Mouse (Mus musculus): ENCODE data around the gene H2-M10.4. TPM values are rescaled to one million over a fixed set of nuclear protein-coding genes. Genes with fewer than 3 reads are reported as not detected.
"Not testable (repeated sequence)": the region's sequence is repeated elsewhere in the genome, so short reads cannot be mapped to it uniquely, and the experiment has no call there.

Gene H2-M10.4
- polyA plus RNA-seq (2015; fragmentation: Nextera tagmentation; extraction: Ambion mirVana) = not detected in 2 replicates

GRCm38 (mm10) chr17:36462234-36462633 lies at the start of gene H2-M10.4:
Gene H2-M10.4 (minus strand): TSS chr17:36462334.
- WGBS = 95% methylated on average over 7 of the region's 7 CpGs
- no peak within 1 kb of the TSS for H3K4me2 ChIP-seq (replicated peaks)
- H3K36me3 ChIP-seq = no peaks in the 10 kb centered on the region
- H3K27me3 ChIP-seq = no peaks in the 10 kb centered on the region
- H3K27ac ChIP-seq (replicated peaks) = no peak within 1 kb of the TSS
- no peak within 1 kb of the TSS for H3K9ac ChIP-seq (replicated peaks)
- no peak within 1 kb of the TSS for H3K4me3 ChIP-seq
- ATAC-seq (replicated peaks) = no peak
- H3K9me3 ChIP-seq = no peaks in the 10 kb centered on the region
- H3K4me1 ChIP-seq = no peaks in the 10 kb centered on the region

GRCm38 (mm10) chr17:36503910-36504309 lies 41.8 kb upstream of the H2-M10.4 start:
- Histone ChIP-seq H3K36me3 (no peaks in the 10 kb centered on the region), H3K9me3 (no peaks in the 10 kb centered on the region), H3K27me3 (no peaks in the 10 kb centered on the region), H3K4me3 (no peak overlapping the region), H3K4me1 (no peaks in the 10 kb centered on the region), H3K27ac (replicated peaks) (no peak overlapping the region), H3K4me2 (replicated peaks) (no peak overlapping the region), H3K9ac (replicated peaks) (no peak overlapping the region)
- no peak for ATAC-seq (replicated peaks)

- no peak overlapping the region for H3K9ac ChIP-seq (replicated peaks)
- H3K4me3 ChIP-seq = no peak overlapping the region
- 67% methylated on average over 1 of the region's 1 CpGs for WGBS
- H3K27me3 ChIP-seq = no peaks in the 10 kb centered on the region
- no peaks in the 10 kb centered on the region for H3K9me3 ChIP-seq
- ATAC-seq (replicated peaks) = no peak
- no peak overlapping the region for H3K27ac ChIP-seq (replicated peaks)
- H3K4me1 ChIP-seq = no peaks in the 10 kb centered on the region
- no peaks in the 10 kb centered on the region for H3K36me3 ChIP-seq
- no peak overlapping the region for H3K4me2 ChIP-seq (replicated peaks)
Observed at GRCm38 (mm10) chr17:36500435-36500834, 38.3 kb upstream of the H2-M10.4 start.

- not testable (repeated sequence) for H3K27ac ChIP-seq (replicated peaks); H3K36me3 ChIP-seq; H3K4me1 ChIP-seq; H3K9ac ChIP-seq (replicated peaks); H3K27me3 ChIP-seq; H3K4me2 ChIP-seq (replicated peaks); H3K4me3 ChIP-seq; H3K9me3 ChIP-seq; ATAC-seq (replicated peaks)
- 95% methylated on average over 16 of the region's 16 CpGs for WGBS
Observed at GRCm38 (mm10) chr17:36488181-36488580, 26.0 kb upstream of the H2-M10.4 start.

GRCm38 (mm10) chr17:36486687-36487230 lies 24.6 kb upstream of the H2-M10.4 start:
- Histone ChIP-seq H3K27me3 (no peaks in the 10 kb centered on the region), H3K36me3 (no peaks in the 10 kb centered on the region), H3K4me3 (no peak overlapping the region), H3K4me1 (no peaks in the 10 kb centered on the region), H3K4me2 (replicated peaks) (no peak overlapping the region), H3K27ac (replicated peaks) (no peak overlapping the region), H3K9ac (replicated peaks) (no peak overlapping the region), H3K9me3 (no peaks in the 10 kb centered on the region)
- no peak for ATAC-seq (replicated peaks)
- WGBS = 91% methylated on average over 1 of the region's 1 CpGs

GRCm38 (mm10) chr17:36483865-36484264 lies 21.7 kb upstream of the H2-M10.4 start:
- WGBS = 88% methylated on average over 3 of the region's 3 CpGs
- ATAC-seq (replicated peaks) = no peak
- no peaks in the 10 kb centered on the region for H3K27me3 ChIP-seq
- H3K9me3 ChIP-seq = no peaks in the 10 kb centered on the region
- H3K4me3 ChIP-seq = no peak overlapping the region
- no peaks in the 10 kb centered on the region for H3K4me1 ChIP-seq
- H3K27ac ChIP-seq (replicated peaks) = no peak overlapping the region
- H3K4me2 ChIP-seq (replicated peaks) = no peak overlapping the region
- H3K9ac ChIP-seq (replicated peaks) = no peak overlapping the region
- H3K36me3 ChIP-seq = no peaks in the 10 kb centered on the region

GRCm38 (mm10) chr17:36456260-36456659 lies 5.9 kb downstream of the H2-M10.4 start:
- WGBS = 82% methylated on average over 4 of the region's 4 CpGs
- ATAC-seq (replicated peaks) = no peak
- Histone ChIP-seq H3K9ac (replicated peaks) (no peak overlapping the region), H3K36me3 (no peaks in the 10 kb centered on the region), H3K27me3 (no peaks in the 10 kb centered on the region), H3K27ac (replicated peaks) (no peak overlapping the region), H3K4me2 (replicated peaks) (no peak overlapping the region), H3K4me3 (no peak overlapping the region), H3K4me1 (no peaks in the 10 kb centered on the region), H3K9me3 (no peaks in the 10 kb centered on the region)

- Histone ChIP-seq H3K27ac (replicated peaks) (no peak overlapping the region), H3K4me3 (no peak overlapping the region), H3K27me3 (no peaks in the 10 kb centered on the region), H3K9me3 (no peaks in the 10 kb centered on the region), H3K4me2 (replicated peaks) (no peak overlapping the region), H3K36me3 (no peaks in the 10 kb centered on the region), H3K4me1 (no peaks in the 10 kb centered on the region), H3K9ac (replicated peaks) (no peak overlapping the region)
- 76% methylated on average over 2 of the region's 2 CpGs for WGBS
- ATAC-seq (replicated peaks) = no peak
Observed at GRCm38 (mm10) chr17:36431411-36431810, 30.7 kb downstream of the H2-M10.4 start.

- WGBS = 24% methylated on average over 4 of the region's 4 CpGs
- Histone ChIP-seq H3K4me3 (no peak overlapping the region), H3K9me3 (no peaks in the 10 kb centered on the region), H3K4me1 (no peaks in the 10 kb centered on the region), H3K27me3 (no peaks in the 10 kb centered on the region), H3K4me2 (replicated peaks) (no peak overlapping the region), H3K27ac (replicated peaks) (no peak overlapping the region), H3K9ac (replicated peaks) (no peak overlapping the region), H3K36me3 (no peaks in the 10 kb centered on the region)
- peak; percentile 48; the same call in 1 of the 2 replicates for ATAC-seq (replicated peaks)
Observed at GRCm38 (mm10) chr17:36418091-36418754, 43.9 kb downstream of the H2-M10.4 start.

GRCm38 (mm10) chr17:36417416-36417815 lies 44.7 kb downstream of the H2-M10.4 start:
- Histone ChIP-seq H3K9ac (replicated peaks) (no peak overlapping the region), H3K4me3 (no peak overlapping the region), H3K36me3 (no peaks in the 10 kb centered on the region), H3K27ac (replicated peaks) (no peak overlapping the region), H3K27me3 (no peaks in the 10 kb centered on the region), H3K9me3 (no peaks in the 10 kb centered on the region), H3K4me2 (replicated peaks) (no peak overlapping the region), H3K4me1 (no peaks in the 10 kb centered on the region)
- 61% methylated on average over 2 of the region's 2 CpGs for WGBS
- no peak for ATAC-seq (replicated peaks)

GRCm38 (mm10) chr17:36415407-36415806 lies 46.7 kb downstream of the H2-M10.4 start:
- no peak overlapping the region for H3K4me2 ChIP-seq (replicated peaks)
- no peaks in the 10 kb centered on the region for H3K4me1 ChIP-seq
- H3K9me3 ChIP-seq = no peaks in the 10 kb centered on the region
- 55% methylated on average over 1 of the region's 1 CpGs for WGBS
- no peaks in the 10 kb centered on the region for H3K27me3 ChIP-seq
- H3K27ac ChIP-seq (replicated peaks) = no peak overlapping the region
- ATAC-seq (replicated peaks) = no peak
- H3K4me3 ChIP-seq = no peak overlapping the region
- no peak overlapping the region for H3K9ac ChIP-seq (replicated peaks)
- H3K36me3 ChIP-seq = no peaks in the 10 kb centered on the region

GRCm38 (mm10) chr17:36414361-36414760 lies 47.8 kb downstream of the H2-M10.4 start:
- ATAC-seq (replicated peaks) = no peak
- Histone ChIP-seq H3K4me3 (no peak overlapping the region), H3K4me2 (replicated peaks) (no peak overlapping the region), H3K4me1 (no peaks in the 10 kb centered on the region), H3K27me3 (no peaks in the 10 kb centered on the region), H3K27ac (replicated peaks) (no peak overlapping the region), H3K9me3 (no peaks in the 10 kb centered on the region), H3K36me3 (no peaks in the 10 kb centered on the region), H3K9ac (replicated peaks) (no peak overlapping the region)
- WGBS = 85% methylated on average over 1 of the region's 1 CpGs

Measured in forebrain, embryonic 15.5 days (tissue).